Mouse (Mus musculus) liver, postnatal 0 days (tissue): Measurements from ENCODE around the gene Agtpbp1.

Source experiments
- CTCF ChIP-seq: sonication (generic); IDR thresholded peaks from 2 replicates; pipeline ENCODE4 v1.5.1; 2016; ENCODE audit warnings: antibody characterized with exemption, low read depth
- EP300 ChIP-seq: IDR thresholded peaks from 2 replicates; pipeline ENCODE4 v1.6.1; 2016; ENCODE audit warnings: antibody characterized with exemption, low read depth, mild to moderate bottlenecking

- TF ChIP-seq CTCF (no peak), EP300 (no peak)
Measured at GRCm38 (mm10) chr13:59589672-59590071, 4.6 kb upstream of the Agtpbp1 start.
